Mouse (Mus musculus) cerebellum, adult 9-10 months (tissue): Measurements from ENCODE around the gene Mtmr3.

Source experiments
- DNase-seq: peaks from one replicate; pipeline ENCODE4 v3.0.0; 2022

Gene Mtmr3

GRCm38 (mm10) chr11:4594608-4595500 lies at the start of gene Mtmr3:
Gene Mtmr3, minus strand, starts transcription at chr11:4594863.
- DNase-seq: peak; percentile 92

GRCm38 (mm10) chr11:4643722-4644121 lies 49.1 kb upstream of the Mtmr3 start:
- no peak for DNase-seq

- DNase-seq: no peak
These were observed 46.5 kb upstream of the Mtmr3 start for GRCm38 (mm10) chr11:4641185-4641584.

GRCm38 (mm10) chr11:4638261-4638660 lies 43.6 kb upstream of the Mtmr3 start:
- no peak for DNase-seq

GRCm38 (mm10) chr11:4637534-4638234 lies 43.0 kb upstream of the Mtmr3 start, which contains the start of gene Ascc2:
Gene Ascc2, plus strand, starts transcription at chr11:4637747.
- DNase-seq: peak; percentile 81

GRCm38 (mm10) chr11:4636782-4637342 lies 42.2 kb upstream of the Mtmr3 start:
- no peak for DNase-seq

GRCm38 (mm10) chr11:4634395-4634794 lies 39.7 kb upstream of the Mtmr3 start:
- no peak for DNase-seq

- no peak for DNase-seq
These were observed 38.8 kb upstream of the Mtmr3 start for GRCm38 (mm10) chr11:4633420-4633819.

GRCm38 (mm10) chr11:4629861-4630280 lies 35.2 kb upstream of the Mtmr3 start:
- no peak for DNase-seq

- no peak for DNase-seq
These were observed 33.0 kb upstream of the Mtmr3 start for GRCm38 (mm10) chr11:4627636-4628035.

GRCm38 (mm10) chr11:4625931-4626330 lies 31.3 kb upstream of the Mtmr3 start:
- DNase-seq: no peak

GRCm38 (mm10) chr11:4622997-4623396 lies 28.3 kb upstream of the Mtmr3 start:
- DNase-seq: no peak

GRCm38 (mm10) chr11:4622442-4622986 lies 27.9 kb upstream of the Mtmr3 start:
- DNase-seq: no peak

- no peak for DNase-seq
These were observed 27.2 kb upstream of the Mtmr3 start for GRCm38 (mm10) chr11:4621866-4622265.

GRCm38 (mm10) chr11:4620501-4621108 lies 25.9 kb upstream of the Mtmr3 start:
- peak; percentile 37 for DNase-seq

- no peak for DNase-seq
These were observed 25.4 kb upstream of the Mtmr3 start, which contains the start of gene Gm11032 for GRCm38 (mm10) chr11:4620017-4620485. Gene Gm11032, plus strand, starts transcription at chr11:4620067.

- DNase-seq: no peak
These were observed 17.2 kb upstream of the Mtmr3 start for GRCm38 (mm10) chr11:4611904-4612303.

- no peak for DNase-seq
These were observed 11.9 kb upstream of the Mtmr3 start for GRCm38 (mm10) chr11:4606541-4606940.

- DNase-seq: no peak
These were observed 10.8 kb upstream of the Mtmr3 start for GRCm38 (mm10) chr11:4605414-4605813.

- DNase-seq: no peak
These were observed 9.8 kb upstream of the Mtmr3 start for GRCm38 (mm10) chr11:4604441-4604840.

GRCm38 (mm10) chr11:4602691-4603441 lies 8.2 kb upstream of the Mtmr3 start:
- no peak for DNase-seq

GRCm38 (mm10) chr11:4601890-4602289 lies 7.2 kb upstream of the Mtmr3 start:
- DNase-seq: no peak
